Mouse (Mus musculus) brain, embryonic 14.5 days (tissue): ENCODE results near the gene Dmrta2.

ENCODE experiments used
- CTCF ChIP-seq: fragments of 200-500 bp; IDR thresholded peaks from 2 replicates; pipeline ENCODE4 v1.5.1; 2012; ENCODE audit warnings: inconsistent platforms, mild to moderate bottlenecking, moderate library complexity, borderline replicate concordance; ENCODE audit not compliant: insufficient read depth, insufficient read length; ENCODE audit errors: extremely low read depth
- POLR2A ChIP-seq: fragments of 200-500 bp; IDR thresholded peaks from 2 replicates; pipeline ENCODE4 v1.6.1; 2012; ENCODE audit warnings: mild to moderate bottlenecking, inconsistent platforms, borderline replicate concordance; ENCODE audit not compliant: poor library complexity, insufficient read depth, insufficient read length, severe bottlenecking; ENCODE audit errors: extremely low read depth

- peak; percentile 64 for TF ChIP-seq POLR2A
- no peak for TF ChIP-seq CTCF
Measured at GRCm38 (mm10) chr4:109978068-109978857, 410 bp downstream of the Dmrta2 start.
